Mouse (Mus musculus): ENCODE data around the gene Fam213b.

Fam213b gene

GRCm38 (mm10) chr4:154898506-154899446, at the start of gene Fam213b:
Gene Fam213b (minus strand): TSS chr4:154899135.
- peak; percentile 83 to 84 for DNase-seq

GRCm38 (mm10) chr4:154948066-154948939, 49.4 kb upstream of the Fam213b start:
- DNase-seq = no peak

GRCm38 (mm10) chr4:154946319-154946718, 47.4 kb upstream of the Fam213b start:
- DNase-seq = peak; percentile 82 to 88

GRCm38 (mm10) chr4:154944121-154944590, 45.2 kb upstream of the Fam213b start:
- DNase-seq = peak; percentile 78 to 85

GRCm38 (mm10) chr4:154943323-154944039, 44.5 kb upstream of the Fam213b start:
- no peak for DNase-seq

GRCm38 (mm10) chr4:154942632-154943322, 43.8 kb upstream of the Fam213b start:
- DNase-seq = no peak

- DNase-seq = no peak
These were observed 42.9 kb upstream of the Fam213b start for GRCm38 (mm10) chr4:154941831-154942230.

GRCm38 (mm10) chr4:154940156-154940555, 41.2 kb upstream of the Fam213b start:
- DNase-seq = no peak

- no peak for DNase-seq
These were observed 38.8 kb upstream of the Fam213b start for GRCm38 (mm10) chr4:154937746-154938145.

GRCm38 (mm10) chr4:154936542-154937255, 37.8 kb upstream of the Fam213b start:
- DNase-seq = no peak

- no peak for DNase-seq
These were observed 36.9 kb upstream of the Fam213b start for GRCm38 (mm10) chr4:154935788-154936187.

- no peak for DNase-seq
These were observed 35.9 kb upstream of the Fam213b start for GRCm38 (mm10) chr4:154934800-154935199.

GRCm38 (mm10) chr4:154933306-154933907, 34.5 kb upstream of the Fam213b start:
- no peak for DNase-seq

- DNase-seq = peak in 1 of 2 experiments; percentile 12
These were observed 30.2 kb upstream of the Fam213b start for GRCm38 (mm10) chr4:154929088-154929660.

GRCm38 (mm10) chr4:154928395-154929087, 29.6 kb upstream of the Fam213b start, which contains the start of gene Tnfrsf14:
Gene Tnfrsf14 (minus strand): TSS chr4:154928563.
- DNase-seq = no peak

GRCm38 (mm10) chr4:154927899-154928337, 29.0 kb upstream of the Fam213b start:
- DNase-seq = peak; percentile 33 to 36

GRCm38 (mm10) chr4:154926969-154927898, 28.3 kb upstream of the Fam213b start:
- DNase-seq = no peak

GRCm38 (mm10) chr4:154925413-154925812, 26.5 kb upstream of the Fam213b start:
- DNase-seq = no peak
